Mouse (Mus musculus) CD4-positive, CD25-positive, alpha-beta regulatory T cell, adult 4 months (primary cell): ENCODE data around the gene Gli1. TPM values are rescaled to one million over a fixed set of nuclear protein-coding genes. Genes with fewer than 3 reads are reported as not detected.

Experiments used
- ATAC-seq: one replicate; pipeline ENCODE4 v1.8.0; 2017
- polyA plus RNA-seq, 2 experiments: library from polyadenylated mRNA; unstranded; fragments of 100-300 nt; shearing (Covaris generic); gene quantifications; one replicate each; pipeline ENCODE4 v1.2.1; 2017

Gli1 gene
- polyA plus RNA-seq, 2 experiments from 2014 or later: 0.19 to 0.75 TPM

DNA sequence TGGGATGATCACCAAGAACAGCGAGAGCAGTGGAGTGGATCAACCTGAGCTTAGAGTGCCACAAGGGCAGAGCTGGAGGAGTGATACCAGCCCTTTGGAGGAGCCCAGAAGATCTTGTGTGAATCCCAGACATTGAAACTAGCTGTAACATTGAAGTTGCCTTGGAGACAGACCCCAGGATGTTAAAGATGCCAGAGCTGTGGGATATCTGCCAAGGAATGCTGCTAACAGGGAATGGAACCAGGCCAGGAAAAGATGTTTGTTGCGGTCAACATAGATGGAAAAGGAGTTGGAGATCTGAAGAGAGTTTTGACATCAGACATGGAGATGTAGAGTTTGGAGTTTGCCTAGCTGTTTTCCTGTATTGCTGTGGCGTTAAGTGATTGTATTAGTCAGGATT is 4.4 kb upstream of the Gli1 start:
- no peak for ATAC-seq

DNA sequence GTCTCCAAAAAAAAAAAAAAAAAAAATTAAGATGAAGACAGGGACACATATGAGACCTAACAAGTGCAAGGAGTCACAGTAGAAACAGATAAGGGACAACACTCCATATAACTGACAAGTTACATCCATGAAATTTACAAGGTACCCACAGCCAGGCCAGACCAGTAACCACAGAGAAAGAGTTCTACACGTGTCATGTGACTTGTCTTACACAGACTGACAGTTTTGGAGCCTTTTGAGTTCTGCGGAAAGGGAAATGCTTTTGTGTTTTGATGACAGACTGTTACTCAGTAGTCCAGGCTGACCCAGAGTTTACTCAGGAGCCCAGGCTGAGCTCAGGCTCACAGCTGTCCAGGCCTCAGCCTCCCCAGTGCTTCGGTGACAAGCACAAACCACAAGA is 1.3 kb upstream of the Gli1 start:
- no peak for ATAC-seq

GRCm38 (mm10) chr10:127341360-127341690 is 449 bp downstream of the Gli1 start:
- no peak for ATAC-seq

DNA sequence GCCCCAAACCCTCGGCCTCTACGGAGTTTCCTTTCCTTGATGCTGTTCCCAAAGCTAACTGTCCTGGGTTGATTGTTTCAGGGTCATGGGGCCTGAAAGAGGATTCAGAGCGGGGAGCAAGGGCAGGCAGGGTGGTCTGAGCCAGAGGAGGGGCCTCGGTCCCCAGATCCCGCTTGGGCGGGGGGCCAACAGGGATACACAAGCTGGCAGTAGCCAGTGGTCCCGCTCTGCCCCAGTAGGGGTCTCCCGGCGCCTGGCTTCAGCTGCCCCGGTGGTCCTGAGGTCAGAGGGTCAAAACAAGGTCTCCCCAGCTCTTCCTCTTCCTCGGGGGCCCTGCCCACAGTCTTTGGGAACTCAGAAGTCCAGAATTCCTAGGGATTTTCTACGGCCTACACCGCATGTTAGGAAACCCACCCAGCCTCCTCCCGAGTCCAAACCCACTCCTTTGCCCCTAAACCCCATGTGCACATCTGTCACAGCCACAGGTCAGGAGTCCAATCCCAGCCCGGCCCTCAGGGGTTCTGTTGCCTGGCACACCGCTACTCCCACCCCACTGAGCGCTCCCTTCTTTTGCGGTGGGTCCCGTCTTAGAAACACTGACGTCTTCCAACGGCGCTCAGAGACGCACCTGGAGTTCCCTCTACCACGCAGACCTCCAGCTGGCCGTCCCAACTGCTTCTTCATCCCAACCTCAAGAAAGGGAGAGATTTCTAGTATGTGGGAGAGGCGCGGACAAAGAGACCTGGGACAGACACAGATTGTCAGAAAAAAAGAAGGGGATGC is 1.0 kb downstream of the Gli1 start:
- ATAC-seq: no peak

GRCm38 (mm10) chr10:127339683-127340576 is 1.8 kb downstream of the Gli1 start:
- ATAC-seq: no peak

DNA sequence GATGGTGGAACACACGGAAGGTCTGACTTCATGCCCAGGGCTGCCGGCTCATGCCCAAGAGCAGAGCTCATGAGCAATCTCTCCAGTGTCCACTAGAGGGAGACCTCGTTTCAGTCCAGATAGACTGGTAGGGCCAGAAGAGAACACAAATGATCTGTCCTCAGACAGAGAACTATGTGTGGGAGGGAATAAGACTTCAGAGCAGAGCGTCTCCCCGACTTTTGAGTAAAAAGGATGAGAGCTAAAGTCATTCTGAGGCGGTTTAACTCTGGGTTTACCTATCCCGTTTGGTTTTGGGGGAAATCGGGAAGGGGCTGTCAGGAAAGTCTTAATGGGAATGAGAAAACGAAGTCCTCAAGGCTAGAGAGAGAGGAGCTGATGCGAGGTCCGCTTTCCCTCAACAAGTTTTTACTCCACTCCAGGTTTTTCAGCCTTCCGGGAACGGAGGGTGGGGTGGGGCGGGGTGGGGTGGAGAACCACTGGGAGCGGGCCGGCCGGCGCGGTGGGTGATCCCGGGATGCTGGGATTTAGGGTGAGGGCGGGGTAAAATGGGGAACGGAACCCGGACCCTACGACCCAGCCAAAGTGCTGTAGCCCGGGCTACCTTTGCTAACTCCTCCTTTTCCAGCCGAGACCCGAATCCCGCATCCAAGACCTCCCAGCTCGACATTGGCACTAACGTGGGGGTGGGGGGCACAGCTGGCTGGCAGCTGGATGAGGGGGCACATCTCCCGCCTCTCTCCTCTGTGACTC is 2.7 kb downstream of the Gli1 start:
- ATAC-seq: peak; percentile 83

DNA sequence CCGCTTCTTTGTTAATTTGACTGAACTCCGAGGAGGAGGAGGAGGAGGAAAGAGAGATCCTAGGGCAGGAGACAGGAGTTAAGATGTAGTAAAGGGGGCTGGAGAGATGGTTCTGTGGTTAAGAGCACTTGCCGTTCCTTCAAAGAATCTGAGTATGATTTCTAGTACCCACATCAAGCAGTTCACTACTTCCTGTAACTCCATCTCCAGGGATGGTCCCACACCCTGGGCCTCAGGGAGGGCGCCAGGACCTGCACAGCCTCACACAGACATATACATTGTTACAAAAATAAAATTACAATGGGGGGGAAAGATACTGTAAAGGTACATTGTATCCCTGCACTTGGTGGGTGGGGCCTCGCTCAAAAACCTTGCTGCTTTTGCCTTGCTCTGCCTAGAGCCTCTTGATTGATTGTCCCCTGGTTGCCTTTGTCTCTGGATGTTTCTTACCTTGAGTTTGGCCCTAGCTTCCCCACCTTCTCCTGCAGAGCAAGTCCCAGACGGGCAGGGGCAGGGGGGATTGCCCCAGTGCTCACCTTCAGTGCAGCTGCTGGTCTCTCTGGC is 4.2 kb downstream of the Gli1 start:
- ATAC-seq: peak; percentile 40

- no peak for ATAC-seq
Measured at GRCm38 (mm10) chr10:127336952-127337351, 4.8 kb downstream of the Gli1 start.

GRCm38 (mm10) chr10:127335271-127335670 is 6.5 kb downstream of the Gli1 start:
- ATAC-seq: no peak

GRCm38 (mm10) chr10:127333152-127333551 is 8.6 kb downstream of the Gli1 start:
- peak; percentile 28 for ATAC-seq

GRCm38 (mm10) chr10:127332211-127332874 is 9.4 kb downstream of the Gli1 start:
- peak; percentile 44 for ATAC-seq

DNA sequence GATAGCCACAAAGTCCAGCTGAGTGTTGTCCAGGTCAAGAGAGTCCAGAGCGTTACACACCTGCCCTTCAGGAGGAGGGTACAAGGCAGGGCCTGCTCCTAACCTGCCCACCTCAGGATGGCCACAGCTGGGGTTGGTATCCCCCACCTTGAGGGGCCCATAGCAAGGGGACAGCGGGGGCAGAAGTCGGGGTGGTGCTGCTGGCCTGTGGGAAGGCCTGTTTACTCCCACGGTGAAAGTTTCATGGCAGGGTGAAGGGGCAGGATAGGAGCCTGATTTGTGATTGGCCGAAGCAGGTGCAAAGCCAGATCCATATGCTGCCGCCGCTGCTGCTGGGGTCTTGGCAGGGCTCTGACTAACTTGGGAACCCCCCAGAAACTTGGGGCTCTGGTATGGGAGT is 11.6 kb downstream of the Gli1 start:
- ATAC-seq: no peak

DNA sequence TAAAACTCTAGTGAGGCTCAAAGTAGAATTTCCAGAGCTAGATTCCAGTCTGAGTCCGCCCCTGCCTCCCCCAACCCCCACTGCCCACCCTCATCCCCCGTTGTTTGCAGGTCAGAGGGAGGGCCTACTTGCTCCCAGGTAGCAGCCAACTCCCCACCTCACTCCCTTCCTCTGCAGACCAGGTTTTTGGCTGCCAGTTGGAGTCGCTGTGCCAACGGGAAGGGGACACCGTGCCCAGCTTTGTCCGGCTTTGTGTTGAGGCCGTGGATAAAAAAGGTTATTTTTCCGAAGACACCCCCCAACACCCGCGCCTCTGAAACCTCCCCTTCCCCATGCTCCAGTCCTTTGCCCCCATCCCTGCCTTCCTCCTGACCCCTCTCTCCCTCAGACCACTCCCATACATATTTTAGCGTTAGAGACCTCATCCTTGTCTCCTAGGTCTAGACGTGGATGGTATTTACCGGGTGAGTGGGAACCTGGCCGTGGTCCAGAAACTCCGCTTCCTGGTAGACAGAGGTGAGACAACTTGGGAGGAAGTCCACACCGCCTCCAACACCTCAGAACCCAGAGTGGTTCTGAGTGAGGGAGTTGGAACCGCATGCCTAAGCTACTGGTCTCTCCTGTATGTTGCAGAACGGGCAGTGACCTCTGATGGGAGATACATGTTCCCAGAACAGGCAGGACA is 14.2 kb downstream of the Gli1 start:
- no peak for ATAC-seq

- ATAC-seq: no peak
Measured at GRCm38 (mm10) chr10:127326828-127327227, 14.9 kb downstream of the Gli1 start.

DNA sequence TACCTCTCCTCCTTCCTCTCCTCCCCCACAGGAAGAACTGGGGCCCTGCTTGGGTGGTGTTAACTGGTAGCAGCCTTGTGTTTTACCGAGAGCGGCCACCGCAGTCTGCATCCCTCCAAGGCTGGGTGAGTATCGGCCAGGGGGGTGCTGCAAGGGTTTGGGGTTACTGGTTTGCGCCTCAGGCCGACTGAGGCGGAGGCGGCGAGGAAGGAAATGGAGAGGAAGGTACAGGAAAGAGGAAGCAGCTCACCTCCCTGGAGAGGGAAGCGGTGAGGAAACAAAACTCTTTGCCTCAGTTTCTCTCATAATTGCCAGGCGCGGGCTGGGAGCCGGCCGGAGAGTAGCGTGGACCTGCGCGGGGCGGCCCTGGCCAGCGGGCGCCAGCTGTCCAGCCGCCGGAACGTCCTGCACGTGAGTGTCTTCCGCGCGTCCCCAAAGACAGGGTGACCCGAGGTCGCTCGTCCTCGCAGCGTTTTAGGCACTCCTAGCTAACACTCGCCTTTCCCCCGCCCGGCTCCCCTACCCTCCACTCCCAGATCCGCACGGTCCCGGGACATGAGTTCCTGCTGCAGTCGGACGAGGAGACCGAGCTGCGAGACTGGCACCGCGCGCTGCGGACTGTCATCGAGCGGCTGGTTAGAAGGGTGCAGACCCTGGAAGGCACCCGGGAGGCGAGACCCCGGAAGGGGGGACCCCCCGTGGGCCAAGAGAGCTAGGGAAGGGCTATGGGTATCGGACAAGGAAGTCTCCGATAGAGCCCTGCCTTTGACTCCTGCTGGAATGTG is 15.6 kb downstream of the Gli1 start:
- ATAC-seq: peak; percentile 32

GRCm38 (mm10) chr10:127325454-127326016 is 16.2 kb downstream of the Gli1 start:
- peak; percentile 21 for ATAC-seq

- ATAC-seq: peak; percentile 74
Measured at GRCm38 (mm10) chr10:127324495-127324894, 17.3 kb downstream of the Gli1 start.

DNA sequence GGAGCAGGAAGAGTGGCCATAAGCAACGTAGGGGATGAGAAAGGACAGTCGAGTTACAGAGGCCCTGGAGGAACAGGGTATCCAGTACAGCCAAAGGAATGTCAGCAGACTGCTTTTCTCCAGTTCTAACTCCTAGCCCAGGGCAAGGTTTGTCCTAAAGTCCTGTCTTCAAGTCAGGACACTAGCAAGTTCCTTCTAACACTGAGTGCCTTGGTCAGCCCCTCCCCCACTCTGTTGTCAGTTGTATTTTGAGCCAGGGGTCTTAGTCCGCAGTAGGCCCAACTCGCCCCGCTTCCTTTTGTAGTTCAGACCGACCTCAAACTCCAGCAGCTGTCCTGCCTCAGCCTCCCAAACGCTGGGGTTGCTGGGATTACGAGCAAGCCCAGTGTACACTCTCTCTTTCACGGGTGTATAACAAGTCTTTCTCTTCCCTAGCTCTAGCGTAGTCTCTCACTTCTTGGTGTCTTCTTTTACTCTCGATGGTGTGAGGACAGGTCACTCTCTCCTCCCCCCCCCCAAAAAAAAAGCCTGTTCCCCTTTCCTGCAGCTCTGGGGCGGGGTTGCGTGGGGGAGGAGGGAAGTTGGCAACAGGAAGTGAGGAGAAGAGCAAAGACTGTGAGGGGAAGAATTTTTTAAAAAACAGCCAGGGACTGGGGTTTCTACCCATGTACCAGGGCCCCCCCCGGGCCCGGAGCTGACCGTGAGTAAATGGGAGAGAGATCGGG is 18.5 kb downstream of the Gli1 start:
- no peak for ATAC-seq

GRCm38 (mm10) chr10:127322669-127323068 is 19.1 kb downstream of the Gli1 start:
- no peak for ATAC-seq

GRCm38 (mm10) chr10:127322178-127322577 is 19.6 kb downstream of the Gli1 start:
- ATAC-seq: no peak
